Mouse (Mus musculus) cerebellum, adult 2 months (tissue): Measurements from ENCODE around the gene Ntrk2. TPM values are rescaled to one million over a fixed set of nuclear protein-coding genes. Genes with fewer than 3 reads are reported as not detected.

ENCODE experiments used
- DNase-seq, 2 experiments: peaks; one replicate each; pipeline ENCODE4 v3.0.0; 2021
- H3K27ac ChIP-seq: fragments of 200-500 bp; 2 replicates; pipeline ENCODE4 v1.5.1; 2012; ENCODE audit warnings: low read length, control low read depth, inconsistent platforms; ENCODE audit not compliant: insufficient read depth
- H3K27me3 ChIP-seq: fragments of 200-500 bp; 2 replicates; pipeline ENCODE4 v1.6.1; 2012; ENCODE audit warnings: inconsistent platforms, mild to moderate bottlenecking, low read length, moderate library complexity; ENCODE audit not compliant: control insufficient read depth, insufficient read depth
- H3K4me1 ChIP-seq: fragments of 200-500 bp; 2 replicates; pipeline ENCODE4 v1.6.1; 2011; ENCODE audit warnings: low read length; ENCODE audit not compliant: control insufficient read depth, insufficient read depth
- H3K4me3 ChIP-seq: fragments of 200-500 bp; replicated peaks from 2 replicates; pipeline ENCODE3; 2011; ENCODE audit warnings: mild to moderate bottlenecking, low read depth, low read length, control low read depth; ENCODE audit not compliant: insufficient read depth
- CTCF ChIP-seq: fragments of 200-500 bp; IDR thresholded peaks from 2 replicates; pipeline ENCODE4 v1.5.1; 2011; ENCODE audit warnings: low read depth, mild to moderate bottlenecking, control low read depth, low read length, moderate library complexity, borderline replicate concordance; ENCODE audit not compliant: insufficient read depth
- POLR2A ChIP-seq: fragments of 200-500 bp; IDR thresholded peaks from 2 replicates; pipeline ENCODE4 v1.6.1; 2011; ENCODE audit warnings: low read length, control low read depth, borderline replicate concordance; ENCODE audit not compliant: insufficient read depth
- WGBS: fragments of 180-500 bp; shearing (Covaris S2); methylation state at CpG from one replicate; pipeline ENCODE4 v1.1.7; 2018; 5-methylcytosine and 5-hydroxymethylcytosine counted together
- polyA plus RNA-seq: library from polyadenylated mRNA; depleted of rRNA; stranded (reverse); fragments of >200 nt; gene quantifications from 2 replicates; pipeline ENCODE4 v1.2.3, GENCODE M21; 2012

Ntrk2 gene
- polyA plus RNA-seq, 1 experiment: 136 TPM

DNA sequence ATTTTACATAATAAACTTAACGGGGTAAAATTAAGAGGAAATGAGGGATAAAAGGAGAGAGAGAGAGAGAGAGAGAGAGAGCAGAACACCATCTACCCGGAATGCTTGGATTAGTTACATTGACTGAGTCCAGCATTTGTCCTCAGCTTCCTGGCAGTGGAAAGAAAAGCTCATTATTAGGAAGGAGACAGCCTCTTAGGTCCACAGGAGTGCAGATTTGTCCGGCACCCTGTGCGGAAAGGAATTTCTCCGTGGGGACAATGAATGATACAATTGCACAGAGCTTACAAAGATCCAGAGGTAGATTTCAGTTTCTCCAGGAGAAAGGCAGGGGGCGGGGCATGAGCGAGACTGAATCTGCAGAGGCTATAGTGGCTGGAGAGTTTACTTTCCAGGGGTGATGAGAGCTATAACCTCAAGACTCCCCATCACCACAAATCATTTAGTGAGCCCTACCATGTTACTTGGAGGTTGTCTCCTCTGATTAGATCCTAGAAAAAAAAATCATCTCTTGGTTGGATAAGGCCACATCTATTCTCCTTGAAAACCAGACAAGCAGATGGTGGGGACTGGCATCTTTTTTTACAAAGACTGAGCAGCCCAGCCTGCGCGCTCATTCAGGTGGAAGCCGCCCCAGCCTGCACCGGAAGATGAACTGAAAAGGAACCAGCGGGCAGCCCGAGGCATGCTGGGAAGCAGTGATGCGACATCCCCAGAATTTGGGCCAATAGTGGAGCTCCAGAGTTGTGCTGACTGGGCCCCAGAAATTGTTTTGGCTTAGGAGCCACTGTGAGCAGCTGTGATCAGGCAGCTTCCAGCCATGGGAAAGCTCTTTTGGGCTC is 20.2 kb downstream of the Ntrk2 start:
- no peak overlapping the region for H3K4me3 ChIP-seq
- H3K27ac ChIP-seq: peak overlapping the region; percentile 52
- no peaks in the 10 kb centered on the region for H3K27me3 ChIP-seq
- WGBS: 13% methylated on average over 14 of the region's 14 CpGs
- peaks cover 20% of the 10 kb centered on the region for H3K4me1 ChIP-seq
- DNase-seq: peak; percentile 83 to 87
- TF ChIP-seq POLR2A (no peak), CTCF (no peak)

- Histone ChIP-seq H3K27ac (no peak overlapping the region), H3K4me3 (no peak overlapping the region), H3K27me3 (no peaks in the 10 kb centered on the region), H3K4me1 (peaks cover 28% of the 10 kb centered on the region)
- WGBS: 64% methylated on average over 4 of the region's 4 CpGs
- no peak for DNase-seq
- TF ChIP-seq CTCF (no peak), POLR2A (no peak)
Measured at GRCm38 (mm10) chr13:58831999-58832398, 25.6 kb downstream of the Ntrk2 start.

DNA sequence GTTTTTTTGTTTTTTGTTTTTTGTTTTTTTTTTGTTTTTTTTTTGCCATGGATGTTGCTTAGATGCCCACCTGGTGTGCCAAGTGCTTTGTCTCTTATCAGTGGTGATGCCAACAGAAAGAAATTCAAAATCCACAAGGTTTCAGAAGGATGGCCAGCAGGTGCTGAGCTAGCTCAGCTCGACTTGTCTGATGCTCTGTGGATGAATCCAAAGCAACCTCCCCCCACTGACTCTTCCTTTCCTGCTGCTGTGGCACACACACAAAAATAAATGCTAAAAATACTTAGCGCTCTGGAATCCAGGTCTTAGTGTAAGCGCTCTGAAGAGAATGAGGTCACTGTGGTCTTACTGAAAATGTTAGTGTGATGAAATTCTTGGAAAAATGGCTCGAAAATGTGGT is 28.4 kb downstream of the Ntrk2 start:
- peak overlapping the region; percentile 75 for H3K27ac ChIP-seq
- H3K27me3 ChIP-seq: no peaks in the 10 kb centered on the region
- peak; percentile 23; the same call in 1 of the 2 replicates for TF ChIP-seq CTCF
- no peak for TF ChIP-seq POLR2A
- H3K4me3 ChIP-seq: no peak overlapping the region
- DNase-seq: peak; percentile 49 to 81
- peaks cover 24% of the 10 kb centered on the region for H3K4me1 ChIP-seq
- WGBS: 7% methylated on average over 4 of the region's 4 CpGs

DNA sequence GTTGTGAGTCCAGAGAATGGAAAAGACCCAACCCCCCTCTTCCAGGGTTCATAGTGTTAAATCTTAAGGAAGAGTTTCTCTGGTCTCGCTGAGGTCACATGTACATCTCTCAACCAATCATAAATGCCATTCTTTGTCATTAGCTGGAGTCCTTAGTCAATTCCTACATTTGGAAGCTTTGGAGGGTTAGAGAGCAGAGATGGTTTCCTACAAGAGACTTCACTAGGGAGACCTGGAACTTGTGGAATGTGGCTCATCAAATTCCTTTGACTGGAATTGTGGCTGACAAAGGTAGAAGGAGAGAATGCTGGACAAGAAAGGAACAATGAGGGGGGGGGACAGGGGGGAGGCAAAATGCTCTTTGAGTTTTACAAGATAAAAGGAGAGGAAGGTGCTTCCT is 30.5 kb downstream of the Ntrk2 start:
- Histone ChIP-seq H3K4me1 (peaks cover 33% of the 10 kb centered on the region), H3K4me3 (no peak overlapping the region), H3K27me3 (no peaks in the 10 kb centered on the region), H3K27ac (no peak overlapping the region)
- TF ChIP-seq POLR2A (no peak), CTCF (no peak)
- no peak for DNase-seq
- 95% methylated on average over 1 of the region's 1 CpGs for whole genome bisulfite sequencing

DNA sequence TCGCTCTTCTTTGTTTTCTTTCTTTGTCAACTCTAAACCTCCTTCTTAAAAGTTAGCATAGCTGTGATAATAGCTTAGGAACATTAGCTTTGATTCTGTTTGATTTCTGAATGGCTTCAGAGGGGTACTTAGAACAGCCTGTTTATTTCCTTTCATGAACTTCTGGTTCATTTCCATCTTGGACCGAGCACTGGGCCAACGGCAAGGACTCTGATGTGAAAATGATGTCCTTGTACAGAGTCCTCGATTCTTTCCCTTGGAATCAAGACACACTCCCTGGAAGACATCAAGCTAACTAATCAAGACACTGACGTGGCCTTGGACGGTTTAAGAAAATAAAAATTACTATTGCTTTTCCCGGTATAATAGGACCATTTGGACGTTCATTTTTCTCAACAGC is 31.7 kb downstream of the Ntrk2 start:
- Histone ChIP-seq H3K4me3 (no peak overlapping the region), H3K27ac (no peak overlapping the region), H3K27me3 (no peaks in the 10 kb centered on the region), H3K4me1 (peaks cover 29% of the 10 kb centered on the region)
- TF ChIP-seq CTCF (no peak), POLR2A (no peak)
- DNase-seq: no peak
- 48% methylated on average over 8 of the region's 8 CpGs for WGBS

DNA sequence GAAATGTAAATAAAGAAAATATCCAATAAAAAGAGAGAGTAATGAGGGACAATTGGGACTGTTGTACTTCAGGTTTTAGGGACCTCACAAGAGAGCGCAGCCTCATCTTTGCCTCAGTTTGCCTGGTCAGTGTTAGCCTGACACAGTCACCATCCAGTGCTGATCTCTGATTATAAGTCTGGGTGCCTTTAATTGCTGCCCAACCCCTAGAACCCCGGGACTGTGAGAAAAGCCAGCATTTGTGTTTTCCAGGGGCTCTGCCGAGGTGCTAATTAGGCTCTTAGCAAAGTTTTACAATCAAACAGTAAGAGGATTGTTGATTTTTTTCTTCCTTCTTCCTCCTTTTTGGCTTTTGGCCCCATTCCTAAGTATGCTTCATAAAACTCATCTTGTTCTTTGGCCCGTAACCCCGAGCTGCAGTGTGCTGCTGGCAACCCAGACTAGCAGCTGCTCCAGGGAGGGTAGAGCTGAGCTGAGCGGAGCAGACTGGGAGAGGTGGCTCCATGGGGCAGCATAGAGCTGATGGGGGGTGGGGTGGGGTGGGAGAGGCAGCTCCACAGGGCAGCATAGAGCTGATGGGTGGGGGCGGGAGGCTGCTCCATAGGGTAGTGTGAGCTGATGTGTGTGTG is 34.5 kb downstream of the Ntrk2 start:
- WGBS: 29% methylated on average over 7 of the region's 7 CpGs
- H3K4me3 ChIP-seq: no peak overlapping the region
- TF ChIP-seq CTCF: no peak
- no peak for TF ChIP-seq POLR2A
- peak; percentile 37 to 63 for DNase-seq
- H3K4me1 ChIP-seq: peaks cover 17% of the 10 kb centered on the region
- H3K27me3 ChIP-seq: no peaks in the 10 kb centered on the region
- no peak overlapping the region for H3K27ac ChIP-seq

GRCm38 (mm10) chr13:58843826-58844225 is 37.5 kb downstream of the Ntrk2 start:
- 33% methylated on average over 9 of the region's 9 CpGs for WGBS
- peak; percentile 59 to 76 for DNase-seq
- Histone ChIP-seq H3K4me3 (peak overlapping the region; percentile 33), H3K27ac (no peak overlapping the region), H3K27me3 (no peaks in the 10 kb centered on the region), H3K4me1 (peaks cover 15% of the 10 kb centered on the region)
- TF ChIP-seq POLR2A (0 out of 2 replicates have a peak, but pooled peaks have one; percentile 21), CTCF (no peak)

GRCm38 (mm10) chr13:58848578-58848977 is 42.2 kb downstream of the Ntrk2 start:
- Histone ChIP-seq H3K27me3 (no peaks in the 10 kb centered on the region), H3K27ac (no peak overlapping the region), H3K4me3 (no peak overlapping the region), H3K4me1 (peaks cover 3% of the 10 kb centered on the region)
- 84% methylated on average over 4 of the region's 4 CpGs for WGBS
- peak in 1 of 2 experiments; percentile 19 for DNase-seq
- TF ChIP-seq POLR2A (no peak), CTCF (peak; percentile 41; the same call in 1 of the 2 replicates)
